Mouse (Mus musculus) left cerebral cortex, postnatal 25 days (tissue): Measurements from ENCODE around the gene Angel2. TPM values are rescaled to one million over a fixed set of nuclear protein-coding genes. Genes with fewer than 3 reads are reported as not detected.
"Not testable (repeated sequence)": the region's sequence is repeated elsewhere in the genome, so short reads cannot be mapped to it uniquely, and the experiment has no call there.

Experiments
- DNase-seq, 2 experiments: peaks; one replicate each; pipeline ENCODE4 v3.0.0; 2022; ENCODE audit warnings: low spot score in 2 of 2, mixed read lengths in 1 of 2
- intact Hi-C: fragments of 180-260 bp; cut with DNase I; formaldehyde crosslinking; loops from one replicate; pipeline ENCODE4 v1.15.1; 2025
- total RNA-seq, 2 experiments: library from RNA; stranded (reverse); gene quantifications; 2 replicates each; pipeline ENCODE4 v1.2.3; 2021

Angel2 gene
- 10 to 100 TPM; 59.7 to 63.6 TPM for total RNA-seq

DNA sequence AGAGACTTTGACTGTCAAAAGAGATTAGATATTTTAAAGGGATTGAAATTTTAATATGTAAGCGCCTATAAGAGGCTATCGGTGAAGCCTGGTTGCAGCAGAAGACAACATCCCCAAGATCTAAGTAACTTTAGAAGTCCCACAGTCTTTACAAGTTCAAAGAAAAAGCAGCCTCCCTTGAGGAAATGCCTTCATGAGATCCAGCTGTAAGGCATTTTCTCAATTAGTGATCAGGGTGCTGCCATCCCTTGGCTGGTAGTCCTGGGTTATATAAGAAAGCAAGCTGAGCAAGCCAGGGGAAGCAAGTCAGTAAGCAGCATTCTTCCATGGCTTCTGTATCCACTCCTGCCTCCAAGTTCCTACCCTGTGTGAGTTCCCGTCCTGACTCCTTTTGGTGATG, at the start of gene Angel2:
Gene Angel2, plus strand, starts transcription at position 301 of the 400 bp plus-strand sequence.
- DNase-seq, intact Hi-C loops: not testable (repeated sequence)

GRCm38 (mm10) chr1:190875751-190876150, 49.2 kb upstream of the Angel2 start:
- intact Hi-C loops = no loop called here
- DNase-seq = no peak

- no peak for DNase-seq
- intact Hi-C loops = loop anchor here (1.0 kb wide), 1 partner anchor 49 kb away; no protein-coding TSS in a partner anchor
These were observed 44.3 kb upstream of the Angel2 start for GRCm38 (mm10) chr1:190880638-190881037.

- peak; percentile 59 to 65 for DNase-seq
- intact Hi-C loops = loop anchor here (1.0 kb wide), 1 partner anchor 50 kb away; no protein-coding TSS in a partner anchor
These were observed 43.5 kb upstream of the Angel2 start for GRCm38 (mm10) chr1:190881422-190881821.

- DNase-seq = no peak
- intact Hi-C loops = no loop called here
These were observed 38.9 kb upstream of the Angel2 start for GRCm38 (mm10) chr1:190886014-190886413.

GRCm38 (mm10) chr1:190888031-190888430, 36.9 kb upstream of the Angel2 start:
- DNase-seq = no peak
- intact Hi-C loops = no loop called here

GRCm38 (mm10) chr1:190888646-190889045, 36.3 kb upstream of the Angel2 start:
- no peak for DNase-seq
- intact Hi-C loops = no loop called here

GRCm38 (mm10) chr1:190893559-190894167, 31.2 kb upstream of the Angel2 start:
- no peak for DNase-seq
- intact Hi-C loops = no loop called here

DNA sequence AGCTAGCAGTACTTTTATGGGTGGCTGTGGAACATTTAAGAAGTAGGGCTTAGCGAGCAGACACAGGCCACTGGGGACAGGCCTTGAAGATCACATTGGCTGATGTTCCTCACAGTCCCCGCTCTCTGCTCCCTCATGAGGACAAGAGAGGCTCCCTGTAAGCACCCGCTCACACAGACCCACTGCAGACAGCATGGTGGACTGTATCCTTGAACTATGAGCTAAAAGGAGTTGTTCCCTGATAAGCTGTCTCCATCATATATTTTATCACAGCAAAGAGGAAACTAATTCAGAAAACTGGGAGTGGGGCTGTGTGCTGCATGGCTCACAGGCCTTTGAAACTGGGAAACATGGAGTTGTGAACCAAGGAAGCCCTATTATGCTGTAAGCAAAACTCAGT, 26.7 kb upstream of the Angel2 start:
- DNase-seq = no peak
- intact Hi-C loops = no loop called here

DNA sequence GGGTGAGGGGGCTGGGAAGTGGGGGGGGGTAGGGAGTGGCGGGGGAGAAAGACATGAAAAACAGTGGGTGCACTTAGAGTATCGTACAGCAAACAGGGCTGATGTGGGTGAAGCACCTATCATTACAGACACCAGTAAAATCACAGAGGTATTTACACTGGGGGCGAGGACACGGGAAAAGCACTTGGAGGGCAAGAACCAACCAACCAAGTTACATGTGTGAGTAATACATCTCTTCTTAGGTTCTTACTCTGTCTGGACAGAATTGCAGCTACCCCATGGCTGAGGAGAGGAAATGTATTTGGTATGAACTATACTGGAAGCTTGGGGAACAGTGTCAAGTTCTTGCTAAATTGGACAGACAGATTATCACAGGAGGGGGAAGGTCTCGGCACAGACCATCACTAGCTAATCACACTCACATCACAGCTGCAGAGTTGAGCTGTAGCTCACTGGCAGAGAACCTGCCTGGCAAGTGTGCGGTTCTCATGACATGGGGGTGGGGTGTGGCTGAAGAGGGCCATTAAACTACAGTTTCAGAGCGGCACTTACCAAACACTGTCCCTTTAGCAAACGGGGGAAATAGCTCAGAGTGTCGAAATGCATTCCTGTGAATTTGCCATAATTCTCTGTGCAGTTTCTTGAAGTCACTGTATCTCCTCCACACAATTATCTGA, 25.9 kb upstream of the Angel2 start:
- no peak for DNase-seq
- intact Hi-C loops = no loop called here

DNA sequence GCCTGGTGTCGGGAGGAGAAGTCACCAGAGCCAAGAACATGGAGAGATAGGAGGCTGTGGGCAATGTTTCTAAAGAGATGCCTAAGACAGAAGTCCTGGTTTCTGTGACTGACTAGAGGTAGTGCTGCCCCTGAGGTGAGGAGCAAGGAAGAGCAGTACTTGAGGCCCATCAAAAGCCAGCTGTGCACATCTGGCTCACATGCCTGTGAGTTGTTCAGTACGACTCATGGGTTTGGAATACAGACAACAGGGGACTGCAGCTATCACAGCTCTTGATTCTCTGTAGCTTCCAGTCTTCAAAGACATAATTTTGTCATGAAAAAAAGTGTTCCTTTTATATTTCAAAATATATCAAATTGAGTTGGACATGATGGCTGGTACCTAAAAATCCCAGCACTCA, 23.8 kb upstream of the Angel2 start:
- no peak for DNase-seq
- intact Hi-C loops = no loop called here

DNA sequence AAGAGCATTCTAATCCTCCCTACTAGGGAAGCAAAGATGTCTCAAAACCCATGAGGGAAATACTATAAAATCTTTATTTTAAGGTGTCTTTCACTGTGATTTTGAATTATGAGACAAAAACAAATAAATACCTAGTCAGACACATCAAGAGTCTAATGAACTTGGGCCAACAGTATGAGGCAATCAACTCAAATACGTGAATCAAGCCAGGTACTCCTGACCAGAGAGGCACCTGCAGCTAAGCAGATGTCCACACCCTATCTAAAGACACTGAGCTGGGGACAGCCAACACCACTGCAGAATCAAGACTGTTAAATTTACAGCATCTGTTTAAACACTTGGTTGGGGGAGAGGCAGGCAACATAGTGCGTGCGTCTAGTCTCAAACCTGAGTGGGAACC, 20.8 kb upstream of the Angel2 start:
- no peak for DNase-seq
- intact Hi-C loops = no loop called here

GRCm38 (mm10) chr1:190904714-190905113, 20.2 kb upstream of the Angel2 start:
- DNase-seq = no peak
- intact Hi-C loops = no loop called here

GRCm38 (mm10) chr1:190910836-190911235, 14.1 kb upstream of the Angel2 start:
- DNase-seq = peak; percentile 46 to 62
- intact Hi-C loops = no loop called here

DNA sequence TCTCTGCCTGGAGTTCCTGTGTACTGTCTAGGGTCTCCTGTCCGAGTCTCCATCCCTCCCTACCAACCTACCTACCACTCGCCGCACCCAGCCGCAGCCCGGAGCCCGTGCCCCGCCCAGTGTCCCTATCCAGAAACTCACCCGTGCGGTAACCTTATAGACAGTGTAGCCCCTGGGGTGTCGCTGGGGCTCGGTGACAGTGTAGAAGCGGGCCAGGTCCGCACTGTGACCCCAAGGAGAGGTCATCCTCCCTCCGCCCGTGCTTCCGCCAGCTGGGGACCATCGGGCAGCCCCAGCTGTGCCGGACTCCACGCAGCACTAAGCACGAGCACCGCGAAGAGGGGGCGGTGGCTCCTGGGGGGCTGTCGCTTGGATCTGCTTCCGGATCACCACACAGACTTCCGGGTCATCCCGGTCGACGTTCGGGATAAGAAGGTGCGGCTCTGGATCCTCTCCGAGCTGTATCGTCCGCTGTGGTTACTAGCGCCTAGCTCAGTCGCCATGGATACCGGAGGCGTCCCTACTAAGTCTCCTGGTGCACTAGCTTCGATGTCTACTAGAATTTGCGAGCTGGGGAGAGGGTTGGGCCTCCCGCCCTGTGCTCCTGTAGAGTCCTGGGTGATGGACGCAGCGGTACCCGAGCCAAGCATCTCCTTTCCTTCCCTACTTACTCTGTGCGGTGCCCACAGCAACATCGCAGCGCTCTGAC, 13.3 kb upstream of the Angel2 start, which contains the start of gene Rps6kc1:
Gene Rps6kc1, minus strand, starts transcription at position 356 of the 709 bp plus-strand sequence.
- peak; percentile 83 to 90 for DNase-seq
- intact Hi-C loops = no loop called here

- intact Hi-C loops = no loop called here
- DNase-seq = no peak
These were observed 12.3 kb upstream of the Angel2 start for GRCm38 (mm10) chr1:190912623-190913022.

DNA sequence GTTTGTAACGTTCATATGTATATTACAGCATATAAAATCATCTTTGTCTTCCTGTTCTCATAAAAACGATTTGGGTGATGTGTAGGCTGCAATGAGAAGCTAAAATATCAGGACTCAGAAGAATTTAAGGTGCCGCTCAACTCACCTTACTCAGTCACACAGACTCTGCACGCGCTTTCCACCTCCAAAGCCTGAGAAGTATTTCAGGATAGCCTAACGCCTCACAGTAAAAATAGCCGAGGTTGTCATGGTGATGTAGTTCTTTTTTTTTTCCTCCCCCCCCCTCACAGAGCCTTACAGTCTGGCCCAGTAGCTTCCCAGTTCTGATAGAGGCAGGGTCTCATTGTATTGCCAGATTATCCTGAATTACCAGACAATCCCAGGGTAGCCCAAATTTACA, 6.0 kb upstream of the Angel2 start:
- peak; percentile 61 to 92 for DNase-seq
- intact Hi-C loops = no loop called here

DNA sequence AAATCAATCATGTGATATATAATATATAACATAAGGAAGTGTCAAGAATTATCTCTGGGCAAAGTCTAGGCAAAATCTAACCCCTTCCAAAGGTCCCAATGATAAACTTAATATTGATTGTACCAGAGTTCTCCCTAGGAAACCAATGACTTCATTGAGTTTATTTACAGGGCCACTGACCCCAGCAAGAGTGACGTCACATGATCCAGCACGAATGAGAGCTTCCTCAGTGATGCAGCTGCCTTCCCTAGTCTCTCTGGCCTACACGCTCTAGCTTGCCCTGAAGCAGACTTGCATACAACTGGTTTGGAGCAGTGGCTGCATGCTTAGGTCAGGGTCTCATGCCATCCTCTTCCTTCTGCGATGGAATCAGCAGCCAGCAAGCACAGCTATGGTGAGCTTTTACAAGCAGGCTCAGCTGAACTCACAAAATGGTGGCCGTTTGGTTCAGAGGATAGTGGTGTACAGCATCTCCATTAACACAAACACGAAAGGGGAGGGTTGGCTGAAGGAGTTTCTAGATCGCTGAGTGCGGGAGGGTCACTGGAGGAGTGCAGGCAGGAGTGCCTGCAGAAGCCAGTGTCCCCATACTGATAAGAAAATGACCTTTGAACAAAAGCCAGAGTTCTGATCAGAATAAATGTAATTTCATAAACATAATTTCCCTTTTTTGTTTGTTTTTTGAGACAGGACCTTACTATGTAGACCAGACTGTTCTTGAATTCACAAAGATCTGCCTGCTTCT, 5.0 kb upstream of the Angel2 start:
- DNase-seq = no peak
- intact Hi-C loops = no loop called here

DNA sequence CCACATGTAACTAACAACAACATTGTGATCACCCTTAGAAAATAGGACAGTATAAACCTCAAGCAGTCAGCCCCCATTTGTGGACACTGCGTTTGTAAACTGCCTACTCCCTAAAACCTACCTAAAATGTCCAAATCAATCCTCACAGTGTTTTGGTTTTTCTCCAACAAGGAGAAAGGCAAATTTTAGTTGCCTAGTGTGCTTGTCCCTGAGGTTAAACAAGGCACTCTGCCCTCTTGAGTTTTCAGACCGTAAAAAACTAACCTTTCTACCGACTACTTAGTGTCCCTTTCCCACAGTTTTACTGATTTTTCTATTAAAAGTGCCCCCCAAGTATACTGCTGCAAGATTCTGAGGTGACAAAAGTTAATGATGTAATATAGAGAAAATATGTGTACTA, 2.4 kb downstream of the Angel2 start:
- intact Hi-C loops = no loop called here
- no peak for DNase-seq

- no peak for DNase-seq
- intact Hi-C loops = no loop called here
These were observed 2.9 kb downstream of the Angel2 start for GRCm38 (mm10) chr1:190927751-190928369.
